Mouse (Mus musculus): ENCODE data around the gene Arhgef12.

The Arhgef12 gene

DNA sequence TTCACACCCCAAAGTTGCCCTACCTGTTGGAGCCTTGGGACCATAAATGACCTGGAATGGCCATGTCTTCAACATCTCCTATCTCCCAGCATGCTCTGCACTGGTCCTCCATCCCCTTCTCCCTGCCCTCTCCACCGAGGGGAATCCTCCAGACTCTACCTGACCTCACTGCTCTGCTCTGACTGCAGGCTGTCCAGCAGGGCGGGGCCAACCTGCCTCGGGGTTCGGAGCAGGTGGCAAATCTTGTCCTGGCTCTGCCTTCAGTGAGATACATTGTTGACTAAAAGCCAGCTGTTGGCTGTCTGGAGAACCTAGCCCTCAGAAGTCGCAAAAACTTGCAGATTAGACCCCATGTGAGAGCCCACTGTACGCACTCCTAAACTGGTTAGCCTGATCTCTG is 180.5 kb downstream of the Arhgef12 start:
- DNase-seq (ENCODE audit: low spot score in 2 of 2): no peak

DNA sequence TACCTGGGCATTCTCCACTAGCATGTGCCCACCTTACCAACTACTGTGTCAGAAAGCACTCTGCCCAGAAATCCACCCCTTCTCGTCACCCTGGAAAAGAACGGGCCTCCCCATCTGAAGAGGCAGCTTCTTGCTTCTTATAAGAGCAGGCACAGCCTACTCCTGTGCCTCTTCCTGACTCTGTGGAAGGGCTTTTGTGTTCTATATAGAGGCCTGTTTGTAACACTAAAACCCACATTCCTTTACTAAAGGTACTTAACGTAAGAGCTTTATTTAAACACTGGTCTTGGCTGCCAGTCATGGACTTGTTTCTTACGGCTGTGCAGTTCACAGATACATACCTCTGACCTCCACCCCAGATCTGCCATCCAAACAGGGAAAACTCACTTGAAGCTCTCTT is 185.2 kb downstream of the Arhgef12 start:
- no peak for DNase-seq (ENCODE audit: low spot score in 2 of 2)

DNA sequence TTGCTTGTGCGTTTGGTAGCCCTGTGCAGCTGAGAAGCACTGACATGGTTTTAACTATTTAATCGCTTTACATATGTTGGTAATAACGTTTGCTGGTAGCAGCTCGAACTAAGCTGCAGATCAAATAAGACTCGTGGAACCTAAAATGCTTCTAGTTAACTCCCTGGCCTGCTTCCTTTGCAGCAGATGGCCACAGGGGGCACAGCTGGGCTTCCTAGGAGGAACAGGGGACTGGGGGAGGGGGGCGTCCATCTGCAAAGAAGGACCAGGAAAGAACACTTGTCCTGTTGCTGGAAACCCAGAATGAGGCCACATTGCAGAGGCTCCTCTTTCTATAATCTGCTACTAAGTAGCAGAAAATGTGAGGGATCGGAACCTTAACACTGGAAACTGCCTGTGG is 186.8 kb downstream of the Arhgef12 start:
- no peak for DNase-seq (ENCODE audit: low spot score in 2 of 2)

DNA sequence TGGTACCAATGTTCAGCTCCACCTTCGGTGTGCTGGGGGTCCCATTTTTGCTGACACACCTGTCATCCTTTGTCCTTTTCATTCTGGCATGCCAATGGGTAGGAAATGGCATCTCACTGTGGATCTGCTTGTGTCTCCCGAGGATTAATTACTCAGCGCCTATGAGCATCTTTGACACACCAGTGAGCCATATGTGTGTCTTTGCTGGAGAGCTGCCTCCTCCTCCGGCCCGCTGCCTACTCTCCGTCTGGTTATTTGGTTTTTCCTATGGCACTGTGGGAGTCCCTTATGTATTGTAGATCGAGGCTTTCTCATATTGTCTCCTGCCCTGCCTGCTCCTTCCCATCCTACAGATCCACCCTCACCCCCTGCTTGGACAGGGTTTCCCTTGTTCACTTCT is 189.1 kb downstream of the Arhgef12 start:
- DNase-seq (ENCODE audit: low spot score in 2 of 2): no peak

Measured in urinary bladder, adult 18-20 months (tissue).